Comparison of ENCODE assay signal across 26 mouse cellular contexts in the genomic region with DNA sequence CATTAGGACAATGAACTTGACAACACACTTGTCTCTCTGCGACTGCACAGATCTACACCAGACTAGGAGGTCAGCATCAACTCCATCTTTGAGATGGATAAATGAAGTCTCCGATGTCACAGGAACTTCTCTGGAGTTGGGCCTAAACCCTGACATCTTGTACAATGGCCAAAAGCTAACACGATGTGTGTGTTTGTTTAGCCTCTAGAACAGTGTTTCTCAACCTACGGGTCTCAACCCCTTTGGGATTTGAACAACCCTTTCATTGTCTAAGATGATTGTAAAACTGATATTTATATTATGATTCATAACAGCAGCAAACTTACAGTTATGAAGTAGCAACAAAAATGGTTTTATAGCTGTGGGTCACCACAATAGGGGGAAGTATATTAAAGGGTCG.
"Had no signal": no experiment of that assay in that cellular context is flagged by ENCODE, and none has a peak within 500 bp of the region (broad histone marks: within the 10 kb centered on the region; RNA-seq: fewer than 3 reads in every experiment).

No protein-coding gene starts in this region.

- DNase-seq: gastrocnemius, postnatal 14 days; gastrocnemius, postnatal 36 days; heart, adult 11 months; heart, adult 2 months; heart, postnatal 10 days; heart, postnatal 4 days; kidney, adult 18-20 months; kidney, adult 8-10 months; kidney, postnatal 10 days; kidney, postnatal 25 days; kidney, postnatal 4 days; left cerebral cortex, postnatal 4 days had no signal

- ATAC-seq: hindbrain, embryonic 16.5 days; inflammation-experienced regulatory T-cells, adult 6 months; intestine, embryonic 15.5 days; intestine, postnatal 0 days; liver, embryonic 12.5 days had no signal

- H3K4me2 ChIP-seq: heart, embryonic 12.5 days; hindbrain, embryonic 12.5 days; hindbrain, embryonic 14.5 days; intestine, embryonic 15.5 days; limb, embryonic 13.5 days; limb, embryonic 15.5 days; liver, embryonic 12.5 days had no signal

- H3K4me3 ChIP-seq: heart, adult 2 months; heart, embryonic 12.5 days; hindbrain, embryonic 10.5 days; hindbrain, embryonic 12.5 days; intestine, embryonic 15.5 days; layer of hippocampus, adult 2 months; left cerebral cortex, adult 2 months; limb, embryonic 13.5 days; limb, embryonic 15.5 days; liver, embryonic 12.5 days had no signal

- H3K36me3 ChIP-seq: heart, embryonic 12.5 days; hindbrain, embryonic 10.5 days; hindbrain, embryonic 12.5 days; intestine, embryonic 15.5 days; limb, embryonic 13.5 days; limb, embryonic 15.5 days; liver, embryonic 12.5 days had no signal

- H3K27me3 ChIP-seq: heart, embryonic 12.5 days; hindbrain, embryonic 12.5 days; intestine, embryonic 15.5 days; limb, embryonic 13.5 days; limb, embryonic 15.5 days had no signal

- H3K27ac ChIP-seq: heart, adult 2 months; hindbrain, embryonic 10.5 days; hindbrain, embryonic 12.5 days; hindbrain, embryonic 14.5 days; intestine, embryonic 15.5 days; layer of hippocampus, adult 2 months; left cerebral cortex, adult 2 months; limb, embryonic 13.5 days; limb, embryonic 15.5 days; liver, embryonic 12.5 days; liver, embryonic 14.5 days had no signal

- H3K4me1 ChIP-seq: heart, embryonic 12.5 days; hindbrain, embryonic 10.5 days; hindbrain, embryonic 12.5 days; intestine, embryonic 15.5 days; limb, embryonic 13.5 days; limb, embryonic 15.5 days had no signal

- H3K9ac ChIP-seq: heart, embryonic 12.5 days; hindbrain, embryonic 12.5 days; hindbrain, embryonic 14.5 days; intestine, embryonic 15.5 days; limb, embryonic 13.5 days; limb, embryonic 15.5 days; liver, embryonic 12.5 days; liver, embryonic 14.5 days had no signal
